Mouse (Mus musculus) CH12.LX (cell line): ENCODE measurements around the gene Gfy. TPM values are rescaled to one million over a fixed set of nuclear protein-coding genes. Genes with fewer than 3 reads are reported as not detected.

Source experiments
- DNase-seq: peaks from one replicate; pipeline ENCODE4 v3.0.0-alpha.2; 2013; ENCODE audit errors: extremely low read depth
- H3K27ac ChIP-seq: 2 replicates; pipeline ENCODE4 v1.5.1; 2012; ENCODE audit warnings: low read depth, mild to moderate bottlenecking, control low read depth, moderate library complexity; ENCODE audit not compliant: insufficient read depth
- H3K27me3 ChIP-seq: replicated peaks from 2 replicates; pipeline ENCODE3; 2012; ENCODE audit warnings: inconsistent platforms
- H3K36me3 ChIP-seq, 2 experiments: replicated peaks in 1 of 2; 2 replicates each; pipeline versions ENCODE3 to v1.6.1; 2012; ENCODE audit warnings: inconsistent platforms in 1 of 2, low read length in 1 of 2, mild to moderate bottlenecking in 1 of 2, mixed read lengths in 1 of 2, moderate library complexity in 1 of 2; ENCODE audit not compliant: control insufficient read depth in 1 of 2, insufficient read depth in 1 of 2
- H3K4me1 ChIP-seq, 2 experiments: 2 replicates each; pipeline ENCODE4 v1.6.1; 2012; ENCODE audit warnings: inconsistent platforms in 1 of 2, moderate library complexity in 1 of 2; ENCODE audit not compliant: insufficient read depth in 2 of 2, control insufficient read depth in 1 of 2
- H3K4me2 ChIP-seq: 2 replicates; pipeline ENCODE4 v1.6.1; 2012; ENCODE audit warnings: low read depth, mild to moderate bottlenecking, control low read depth; ENCODE audit not compliant: poor library complexity, insufficient read depth, severe bottlenecking
- H3K4me3 ChIP-seq, 3 experiments: fragments of 150-350 bp in 1 of 3; sonication (generic) in 1 of 3; replicated peaks in 1 of 3; 2 replicates each; pipeline versions ENCODE3 to v1.5.1; 2011 to 2012; ENCODE audit warnings: low read depth in 2 of 3, low read length in 2 of 3, mild to moderate bottlenecking in 2 of 3, moderate library complexity in 2 of 3, control low read depth in 1 of 3, improper control_type of control experiment in 1 of 3, inconsistent platforms in 1 of 3, mixed read lengths in 1 of 3; ENCODE audit not compliant: poor library complexity in 1 of 3
- H3K79me2 ChIP-seq: replicated peaks from 2 replicates; pipeline ENCODE4 v1.6.1; 2012; ENCODE audit warnings: mild to moderate bottlenecking, moderate library complexity; ENCODE audit not compliant: control insufficient read depth, poor library complexity, insufficient read depth, severe bottlenecking; ENCODE audit errors: extremely low read depth
- H3K9ac ChIP-seq: 2 replicates; pipeline ENCODE4 v1.6.1; 2012; ENCODE audit warnings: low read depth, mild to moderate bottlenecking, control low read depth, moderate library complexity; ENCODE audit not compliant: insufficient read depth
- H3K9me3 ChIP-seq: replicated peaks from 2 replicates; pipeline ENCODE3; 2012; ENCODE audit warnings: low read length, inconsistent platforms, mixed read lengths
- BHLHE40 ChIP-seq: IDR thresholded peaks from 2 replicates; pipeline ENCODE4 v1.6.1; 2011; ENCODE audit warnings: mild to moderate bottlenecking, low read depth, low read length, improper control_type of control experiment
- CHD2 ChIP-seq: IDR thresholded peaks from 2 replicates; pipeline ENCODE4 v1.6.1; 2011; ENCODE audit warnings: low read length, improper control_type of control experiment
- CTCF ChIP-seq, 2 experiments: IDR thresholded peaks in 1 of 2; conservative IDR thresholded peaks in 1 of 2; 2 replicates each; pipeline ENCODE4 v1.5.1; 2011 to 2012; ENCODE audit warnings: low read depth in 2 of 2, low read length in 2 of 2, improper control_type of control experiment in 1 of 2, inconsistent platforms in 1 of 2, mild to moderate bottlenecking in 1 of 2, moderate library complexity in 1 of 2
- E2F4 ChIP-seq: IDR thresholded peaks from 2 replicates; pipeline ENCODE4 v1.6.1; 2011; ENCODE audit warnings: low read depth, low read length, improper control_type of control experiment; ENCODE audit not compliant: insufficient replicate concordance
- EP300 ChIP-seq: IDR thresholded peaks from 2 replicates; pipeline ENCODE4 v1.6.1; 2011; ENCODE audit warnings: low read length, improper control_type of control experiment
- ETS1 ChIP-seq: conservative IDR thresholded peaks from 2 replicates; pipeline ENCODE4 v1.6.1; 2012; ENCODE audit warnings: low read depth, mild to moderate bottlenecking, inconsistent platforms, low read length, improper control_type of control experiment, moderate library complexity
- GABPA ChIP-seq: IDR thresholded peaks from 2 replicates; pipeline ENCODE4 v1.6.1; 2012; ENCODE audit warnings: low read depth, low read length, improper control_type of control experiment, inconsistent platforms; ENCODE audit not compliant: insufficient replicate concordance
- HCFC1 ChIP-seq: IDR thresholded peaks from 2 replicates; pipeline ENCODE4 v1.6.1; 2012; ENCODE audit warnings: low read depth, mild to moderate bottlenecking, inconsistent platforms, low read length, improper control_type of control experiment
- IRF4 ChIP-seq: IDR thresholded peaks from 2 replicates; pipeline ENCODE4 v1.6.1; 2014; ENCODE audit warnings: low read depth, mild to moderate bottlenecking, inconsistent platforms, low read length, improper control_type of control experiment
- JUN ChIP-seq: IDR thresholded peaks from 2 replicates; pipeline ENCODE4 v1.6.1; 2011; ENCODE audit warnings: low read depth, mild to moderate bottlenecking, low read length, improper control_type of control experiment, moderate library complexity; ENCODE audit not compliant: insufficient read depth
- JUND ChIP-seq: conservative IDR thresholded peaks from 2 replicates; pipeline ENCODE4 v1.6.1; 2011; ENCODE audit warnings: low read depth, low read length, improper control_type of control experiment
- KAT2A ChIP-seq: IDR thresholded peaks from 2 replicates; pipeline ENCODE4 v1.6.1; 2012; ENCODE audit warnings: low read length, improper control_type of control experiment, inconsistent platforms; ENCODE audit not compliant: insufficient replicate concordance
- MAX ChIP-seq: IDR thresholded peaks from 2 replicates; pipeline ENCODE4 v1.6.1; 2011; ENCODE audit warnings: low read length, improper control_type of control experiment
- MAZ ChIP-seq: IDR thresholded peaks from 2 replicates; pipeline ENCODE4 v1.6.1; 2012; ENCODE audit warnings: low read depth, mild to moderate bottlenecking, inconsistent platforms, low read length, improper control_type of control experiment, moderate library complexity
- MEF2A ChIP-seq: IDR thresholded peaks from 2 replicates; pipeline ENCODE4 v1.6.1; 2014; ENCODE audit warnings: low read depth, mild to moderate bottlenecking, inconsistent platforms, low read length, improper control_type of control experiment, borderline replicate concordance
- MXI1 ChIP-seq: IDR thresholded peaks from 2 replicates; pipeline ENCODE4 v1.6.1; 2011; ENCODE audit warnings: mild to moderate bottlenecking, low read depth, low read length, improper control_type of control experiment
- MYC ChIP-seq: IDR thresholded peaks from 2 replicates; pipeline ENCODE4 v1.6.1; 2011; ENCODE audit warnings: low read depth, mild to moderate bottlenecking, improper control_type of control experiment, low read length
- NELFE ChIP-seq: IDR thresholded peaks from 2 replicates; pipeline ENCODE4 v1.6.1; 2011; ENCODE audit warnings: low read depth, low read length, improper control_type of control experiment
- NRF1 ChIP-seq: IDR thresholded peaks from 2 replicates; pipeline ENCODE4 v1.6.1; 2014; ENCODE audit warnings: low read depth, mild to moderate bottlenecking, inconsistent platforms, low read length, improper control_type of control experiment, moderate library complexity
- PAX5 ChIP-seq: IDR thresholded peaks from 2 replicates; pipeline ENCODE4 v1.6.1; 2012; ENCODE audit warnings: low read length, inconsistent platforms, mixed read lengths
- POLR2A ChIP-seq: IDR thresholded peaks from 2 replicates; pipeline ENCODE4 v1.6.1; 2011; ENCODE audit warnings: low read depth, mild to moderate bottlenecking, improper control_type of control experiment, low read length
- POLR2AphosphoS2 ChIP-seq: IDR thresholded peaks from 2 replicates; pipeline ENCODE4 v1.6.1; 2011; ENCODE audit warnings: low read depth, low read length, improper control_type of control experiment
- RAD21 ChIP-seq: IDR thresholded peaks from 2 replicates; pipeline ENCODE4 v1.6.1; 2011; ENCODE audit warnings: low read depth, mild to moderate bottlenecking, low read length, improper control_type of control experiment, moderate library complexity
- SIN3A ChIP-seq: IDR thresholded peaks from 2 replicates; pipeline ENCODE4 v1.6.1; 2012; ENCODE audit warnings: low read length, improper control_type of control experiment, inconsistent platforms
- SMC3 ChIP-seq: IDR thresholded peaks from 2 replicates; pipeline ENCODE4 v1.6.1; 2011; ENCODE audit warnings: low read depth, low read length, improper control_type of control experiment
- TCF12 ChIP-seq: IDR thresholded peaks from 2 replicates; pipeline ENCODE4 v1.6.1; 2014; ENCODE audit warnings: low read depth, mild to moderate bottlenecking, inconsistent platforms, low read length, improper control_type of control experiment
- UBTF ChIP-seq: IDR thresholded peaks from 2 replicates; pipeline ENCODE4 v1.6.1; 2012; ENCODE audit warnings: low read depth, mild to moderate bottlenecking, inconsistent platforms, low read length, improper control_type of control experiment, moderate library complexity
- ZC3H11A ChIP-seq: IDR thresholded peaks from 2 replicates; pipeline ENCODE4 v1.6.1; 2012; ENCODE audit warnings: low read depth, mild to moderate bottlenecking, inconsistent platforms, low read length, improper control_type of control experiment
- ZMIZ1 ChIP-seq: IDR thresholded peaks from 2 replicates; pipeline ENCODE4 v1.6.1; 2012; ENCODE audit warnings: low read depth, mild to moderate bottlenecking, inconsistent platforms, low read length, improper control_type of control experiment
- ZNF384 ChIP-seq: IDR thresholded peaks from 2 replicates; pipeline ENCODE4 v1.6.1; 2012; ENCODE audit warnings: low read depth, low read length, improper control_type of control experiment, inconsistent platforms
- dilution Hi-C: fragments of 300-500 bp; cut with MboI; formaldehyde crosslinking; loops from 2 replicates; pipeline ENCODE4 v1.14.3; 2020; ENCODE audit warnings: low sequenced_read_pairs; ENCODE audit not compliant: extremely low pct_unique_long_range_greater_than_20kb, extremely low pct_ligation_motif_present
- in situ Hi-C: fragments of 300-500 bp; cut with MboI; formaldehyde crosslinking; loops from 3 replicates; pipeline ENCODE4 v1.14.3; 2019; ENCODE audit warnings: low sequenced_read_pairs, low pct_ligation_motif_present, low pct_unique_long_range_greater_than_20kb, mixed read lengths
- polyA plus RNA-seq: library from polyadenylated mRNA; unstranded; fragments of >175 nt; gene quantifications from 2 replicates; pipeline ENCODE4 v1.2.1, GENCODE M21; 2012; ENCODE audit warnings: low read depth; ENCODE audit not compliant: insufficient read length
- total RNA-seq, 2 experiments: library from RNA; depleted of rRNA; stranded (reverse); fragments of 300-350 nt in 1 of 2; fragments of >200 nt in 1 of 2; gene quantifications; 2 replicates each; pipeline ENCODE4 v1.2.3; 2012 to 2014

Gene Gfy
- total and polyA plus RNA-seq, 3 experiments: not detected

GRCm38 (mm10) chr7:45185921-45186320 is 6.6 kb upstream of the Gfy start:
- dilution Hi-C loops (no loop called here), in situ Hi-C loops (no loop called here)
- H3K79me2 ChIP-seq: no peaks in the 10 kb centered on the region
- no peak overlapping the region for H3K9ac ChIP-seq
- H3K36me3 ChIP-seq: no peaks in the 10 kb centered on the region
- H3K27me3 ChIP-seq: peaks cover 96% of the 10 kb centered on the region
- H3K4me1 ChIP-seq: peaks cover 0 to 10% of the 10 kb centered on the region in 2 experiments; a peak in 3 of 4 replicates
- H3K27ac ChIP-seq: no peak overlapping the region
- no peak overlapping the region for H3K4me2 ChIP-seq
- H3K9me3 ChIP-seq: no peaks in the 10 kb centered on the region
- no peak overlapping the region for H3K4me3 ChIP-seq
- TF ChIP-seq POLR2A (no peak), SMC3 (no peak), UBTF (no peak), MAX (no peak), SIN3A (no peak), JUN (no peak), CTCF (conservative IDR thresholded peaks at IDR 0.05 in 1 of 2, IDR thresholded peaks at IDR 0.05 in 1 of 2; ENCODE audit: low read depth in 2 of 2, low read length in 2 of 2) (no peak), MEF2A (no peak), CHD2 (no peak), GABPA (no peak), TCF12 (no peak), NRF1 (no peak), ZNF384 (no peak), EP300 (no peak), MXI1 (no peak), JUND (no peak), BHLHE40 (no peak)
- no peak for DNase-seq

DNA sequence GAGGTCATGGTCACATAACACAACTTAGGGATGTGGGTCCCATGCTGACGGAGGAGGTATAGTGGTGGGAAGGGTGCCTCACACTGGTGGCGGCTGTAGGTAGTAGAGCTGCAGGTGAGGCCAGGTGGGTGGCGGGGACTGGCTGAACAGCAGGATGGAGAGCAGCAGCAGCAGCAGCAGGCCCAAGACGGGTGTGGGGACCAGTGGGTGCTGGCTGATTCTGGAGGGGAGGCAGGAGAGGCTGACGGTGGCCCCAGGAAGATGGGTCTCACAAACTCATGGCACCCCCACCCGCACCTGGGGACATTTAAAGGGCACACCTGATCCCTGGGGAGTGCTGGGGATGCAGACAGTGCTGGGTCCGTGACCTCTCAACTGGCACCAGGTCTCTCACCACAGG is 4.3 kb upstream of the Gfy start:
- H3K27me3 ChIP-seq: peaks cover 96% of the 10 kb centered on the region
- no peaks in the 10 kb centered on the region for H3K36me3 ChIP-seq
- H3K79me2 ChIP-seq: no peaks in the 10 kb centered on the region
- H3K4me3 ChIP-seq: no peak overlapping the region
- H3K4me1 ChIP-seq: peaks cover 0 to 10% of the 10 kb centered on the region in 2 experiments; a peak in 2 of 4 replicates
- no peak for DNase-seq
- no peak overlapping the region for H3K4me2 ChIP-seq
- dilution Hi-C loops: no loop called here
- H3K27ac ChIP-seq: no peak overlapping the region
- no peak overlapping the region for H3K9ac ChIP-seq
- TF ChIP-seq E2F4 (no peak), MAZ (no peak), ZMIZ1 (no peak), PAX5 (no peak), ZC3H11A (no peak), CHD2 (no peak), KAT2A (no peak), MEF2A (no peak), MYC (no peak), HCFC1 (no peak), POLR2AphosphoS2 (no peak), NELFE (no peak), EP300 (no peak), ETS1 (no peak), RAD21 (no peak), CTCF (conservative IDR thresholded peaks at IDR 0.05 in 1 of 2, IDR thresholded peaks at IDR 0.05 in 1 of 2; ENCODE audit: low read depth in 2 of 2, low read length in 2 of 2) (no peak), IRF4 (no peak), POLR2A (no peak)
- H3K9me3 ChIP-seq: peaks cover under 1% of the 10 kb centered on the region
- in situ Hi-C loops: no loop called here
